Mouse (Mus musculus) monocyte, adult 2 months (primary cell): ENCODE data around the gene Mgmt.

ENCODE experiments used
- DNase-seq, 2 experiments: peaks; one replicate each; pipeline ENCODE4 v3.0.0; 2022; ENCODE audit warnings: low spot score in 2 of 2, low read depth in 1 of 2

Mgmt gene

DNA sequence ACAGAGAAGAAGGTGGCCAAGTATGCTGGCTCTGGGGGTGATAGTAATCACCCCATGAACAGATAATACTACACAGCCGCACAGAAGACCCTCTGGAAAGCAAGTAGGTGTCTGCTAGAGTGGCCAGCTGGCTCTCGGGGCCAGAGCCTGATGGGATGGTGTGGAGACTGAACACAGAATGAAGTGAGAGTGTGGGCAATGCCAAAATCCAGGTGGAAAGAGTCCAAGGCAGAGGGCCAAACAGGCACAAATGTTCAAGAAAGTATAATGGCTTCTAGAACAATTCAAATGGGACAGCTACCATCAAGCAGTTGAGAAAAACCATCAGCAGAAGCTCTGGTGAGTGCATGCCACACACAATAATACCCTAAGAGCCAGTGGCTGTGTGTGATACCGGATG lies 205.4 kb downstream of the Mgmt start:
- DNase-seq, result no peak

DNA sequence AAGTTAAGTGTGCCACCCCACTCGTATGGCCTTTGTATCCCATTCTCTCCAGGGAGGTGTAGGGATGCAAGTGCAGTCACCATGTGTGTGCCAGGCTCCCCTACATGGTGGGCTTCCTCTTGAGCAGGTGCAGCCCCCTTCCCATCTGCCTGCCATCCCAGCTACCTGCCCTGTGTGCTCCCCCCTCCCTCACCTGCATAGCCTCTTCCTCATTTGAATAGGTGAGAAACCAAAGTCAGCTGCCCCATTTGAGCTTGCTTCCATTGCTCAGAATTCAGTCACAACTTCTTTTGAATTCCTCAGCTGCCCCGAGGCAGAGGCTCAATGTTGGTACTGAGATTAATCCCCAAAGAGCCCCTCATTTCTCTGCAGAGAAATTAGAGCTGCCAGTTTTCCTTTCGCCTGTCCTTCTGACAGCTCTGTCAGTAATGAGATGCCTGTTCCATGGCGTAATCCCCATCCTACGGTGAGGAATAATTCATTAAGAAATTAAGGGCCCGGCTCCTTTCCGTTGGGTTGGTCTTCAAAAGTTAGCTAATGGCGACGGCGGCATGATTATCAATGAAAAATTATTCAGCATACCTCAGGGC lies 208.3 kb downstream of the Mgmt start:
- no peak for DNase-seq

DNA sequence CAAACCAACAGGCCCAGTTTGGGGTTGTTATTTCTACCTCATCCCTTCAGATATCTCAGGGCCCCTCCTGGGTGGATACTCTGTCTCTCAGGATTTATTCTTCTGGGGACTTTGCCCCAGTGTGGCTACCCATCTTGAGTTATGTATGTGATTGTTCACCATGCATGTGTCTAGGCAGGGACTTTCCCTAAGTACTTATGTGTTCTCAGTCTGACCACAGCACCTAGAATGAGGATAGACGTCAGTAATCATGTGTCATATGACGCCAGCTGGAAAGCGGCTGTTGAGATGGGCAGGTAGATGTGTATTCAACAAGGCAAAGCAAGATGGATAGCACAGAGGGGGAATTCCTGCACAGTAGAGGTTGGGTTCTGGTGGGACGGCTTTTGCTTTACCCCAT lies 217.7 kb downstream of the Mgmt start:
- DNase-seq, result no peak

DNA sequence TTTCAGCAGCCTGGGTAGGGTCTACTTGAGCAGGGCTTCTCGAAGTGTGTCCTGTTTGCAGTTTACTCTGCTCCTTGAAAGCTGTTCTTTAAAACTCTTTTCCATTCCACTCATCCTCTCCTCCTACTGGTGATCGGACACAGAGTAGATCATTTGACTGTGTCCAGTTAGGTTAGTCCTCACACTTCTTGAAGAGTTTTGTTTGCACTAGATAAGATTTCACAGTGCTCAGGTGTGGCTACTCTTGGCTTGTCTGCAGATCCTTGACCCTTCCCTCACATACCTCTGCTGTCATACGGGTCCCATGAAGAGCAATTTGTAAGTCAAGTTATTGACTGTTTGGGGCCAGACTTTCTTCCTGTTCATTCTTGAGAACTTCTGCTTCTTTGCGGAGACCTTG lies 221.8 kb downstream of the Mgmt start:
- DNase-seq, result no peak

DNA sequence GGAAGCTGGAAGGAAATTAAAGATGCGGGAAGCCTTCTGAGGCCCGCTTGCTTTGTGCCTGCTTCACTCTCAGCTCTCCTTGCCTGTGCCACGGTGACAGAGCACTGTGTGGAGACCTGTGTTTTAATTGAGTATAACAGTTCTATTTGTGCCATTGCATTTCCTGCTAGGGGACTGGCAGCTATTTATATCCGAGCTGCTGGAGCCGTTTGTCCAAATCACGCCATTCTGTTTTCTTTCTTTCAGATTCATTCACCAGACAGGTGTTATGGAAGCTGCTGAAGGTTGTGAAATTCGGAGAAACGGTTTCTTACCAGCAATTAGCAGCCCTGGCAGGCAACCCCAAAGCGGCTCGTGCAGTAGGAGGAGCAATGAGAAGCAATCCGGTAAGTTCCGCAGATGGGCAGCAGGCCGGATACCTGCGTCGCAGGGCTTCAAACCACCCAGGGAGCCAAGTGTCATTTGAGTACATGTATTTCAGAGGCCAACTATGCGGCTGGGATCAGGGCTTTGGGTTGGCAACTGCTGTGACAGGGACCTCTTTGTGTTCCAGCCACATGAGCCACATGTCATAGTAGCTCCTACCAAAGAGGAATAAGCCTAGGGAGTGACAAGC lies 226.9 kb downstream of the Mgmt start:
- DNase-seq, result no peak

DNA sequence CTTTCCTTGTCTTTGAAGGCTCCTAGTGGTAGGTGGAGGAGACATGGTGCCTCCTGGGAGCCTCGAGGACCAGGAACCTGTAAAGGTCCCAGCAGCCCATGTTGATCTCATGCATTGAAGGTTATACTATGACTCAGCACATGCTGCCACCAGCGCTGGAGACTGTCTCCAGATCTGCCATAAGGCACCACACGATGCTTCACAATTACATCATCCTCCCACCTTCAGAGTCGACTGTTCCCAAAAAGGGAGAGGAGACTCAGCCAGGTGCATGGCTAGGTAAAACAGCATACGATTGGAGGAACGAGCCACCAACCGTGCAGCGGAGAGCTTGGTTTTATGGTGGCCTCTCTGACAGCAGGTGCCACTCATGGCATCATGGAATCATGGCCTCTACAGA lies 234.3 kb downstream of the Mgmt start:
- DNase-seq, result no peak

DNA sequence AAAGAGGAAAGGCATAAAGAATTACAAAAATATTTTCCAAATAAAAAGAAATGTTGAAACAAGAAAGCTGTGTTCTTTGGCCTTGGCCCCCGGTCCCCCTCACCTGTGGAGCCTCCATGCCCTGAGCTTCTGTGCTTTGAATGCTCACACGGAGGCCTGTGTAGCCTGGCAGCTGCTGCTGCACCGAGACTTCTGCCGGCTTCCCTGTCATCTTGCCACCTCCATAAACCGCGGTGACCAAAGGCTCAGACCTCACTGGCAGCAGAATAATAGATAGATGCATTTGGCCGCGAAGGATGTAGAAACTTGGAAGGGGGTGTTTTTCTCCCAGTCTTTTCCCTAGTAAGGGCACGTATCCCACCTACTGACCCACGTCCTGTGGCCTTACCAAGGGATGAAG lies 235.8 kb downstream of the Mgmt start:
- DNase-seq, result no peak

DNA sequence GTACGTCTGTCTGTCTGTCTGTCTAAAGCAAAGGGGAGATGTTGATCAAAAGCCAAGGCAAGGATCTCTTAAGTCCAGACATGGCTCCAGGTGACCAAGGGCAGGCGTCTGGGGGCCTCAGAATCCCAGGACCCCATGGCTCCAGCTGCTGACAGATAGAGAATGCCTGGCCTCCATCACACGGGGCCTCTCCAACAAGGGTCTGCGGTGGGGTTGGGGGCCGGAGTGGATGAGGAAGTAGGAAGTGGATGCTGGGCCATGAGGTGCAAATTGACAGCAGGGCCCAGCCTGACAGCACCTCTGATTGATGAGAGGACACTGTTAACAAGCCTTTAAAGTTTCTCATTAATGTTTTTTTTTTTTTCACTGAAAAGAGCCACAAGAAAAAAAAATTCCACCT lies 237.5 kb downstream of the Mgmt start:
- no peak for DNase-seq

DNA sequence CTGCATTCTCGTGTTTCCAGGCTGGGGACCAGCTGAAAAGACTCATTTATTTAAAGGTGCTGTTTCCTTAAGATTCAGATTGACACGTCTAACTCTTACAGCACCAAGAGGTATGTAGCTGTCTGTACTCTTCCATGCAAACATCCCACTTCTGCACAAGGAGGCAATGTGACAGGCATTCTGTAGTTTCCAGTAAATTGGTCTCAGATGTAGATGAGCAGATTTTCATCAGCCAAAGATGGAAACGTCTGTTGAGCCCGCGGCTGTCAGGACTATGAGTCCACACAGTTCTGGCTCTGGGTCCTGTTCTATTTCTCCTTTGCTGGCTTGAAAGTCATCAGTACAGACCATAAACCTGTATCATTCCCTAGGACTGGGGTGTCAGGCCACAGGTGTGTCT lies 243.7 kb downstream of the Mgmt start:
- no peak for DNase-seq

DNA sequence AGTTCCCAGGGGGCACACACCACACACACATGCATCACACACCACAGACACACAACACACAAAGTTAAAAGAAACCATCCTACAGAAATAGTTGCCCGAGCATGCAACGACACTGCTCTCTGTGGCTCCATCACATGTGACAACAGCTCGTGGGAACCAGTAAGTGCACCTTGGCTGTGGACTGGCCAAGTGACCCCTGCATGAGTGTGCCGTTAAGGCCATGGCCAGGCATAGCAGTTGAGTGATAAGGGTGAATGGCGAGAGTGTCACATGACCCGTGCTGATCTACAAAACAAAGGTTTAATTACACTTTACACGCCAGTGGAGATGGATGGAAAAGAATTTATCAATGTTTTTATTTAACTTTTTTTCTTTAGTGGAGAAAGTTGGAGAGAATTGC lies 245.9 kb downstream of the Mgmt start:
- DNase-seq, result no peak

DNA sequence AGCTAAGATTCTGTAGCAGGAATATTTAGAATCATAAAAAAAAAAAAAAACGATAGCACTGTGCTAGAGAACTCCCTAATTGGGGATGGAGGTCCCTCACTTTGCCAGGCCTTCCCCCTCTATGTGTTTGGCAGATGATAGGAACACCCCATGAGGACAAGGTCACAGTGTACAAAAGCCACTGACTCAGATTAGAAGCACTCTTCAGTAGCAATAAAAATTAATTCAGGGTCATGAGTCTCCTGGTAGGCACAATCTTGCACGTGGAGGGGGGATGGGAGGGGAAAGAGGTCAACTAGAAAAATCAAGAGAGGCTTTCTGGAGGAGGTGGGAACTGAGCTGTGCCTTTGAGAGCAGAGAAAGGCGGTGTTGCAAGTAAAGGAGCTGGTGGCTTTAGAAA lies 247.0 kb downstream of the Mgmt start:
- DNase-seq, result no peak

DNA sequence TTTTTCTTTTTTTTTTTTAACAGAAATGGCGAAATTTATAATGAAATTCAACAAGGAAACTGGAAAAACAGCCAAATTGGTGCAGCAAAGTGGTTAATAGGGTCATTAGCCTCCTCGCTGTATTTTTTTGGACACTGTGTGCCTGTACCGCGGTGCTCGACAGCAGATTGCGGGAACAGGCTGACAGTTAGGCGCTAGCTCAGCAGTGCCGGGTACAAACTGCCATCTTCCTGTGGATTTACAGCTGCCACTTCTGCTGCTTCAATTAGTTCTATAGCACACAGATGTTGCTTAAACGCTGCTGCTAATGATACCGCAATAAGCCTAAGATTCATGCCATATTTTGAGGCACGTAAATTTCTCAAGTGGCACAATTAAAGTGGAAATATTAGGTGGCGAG lies 252.7 kb downstream of the Mgmt start:
- DNase-seq, result no peak

DNA sequence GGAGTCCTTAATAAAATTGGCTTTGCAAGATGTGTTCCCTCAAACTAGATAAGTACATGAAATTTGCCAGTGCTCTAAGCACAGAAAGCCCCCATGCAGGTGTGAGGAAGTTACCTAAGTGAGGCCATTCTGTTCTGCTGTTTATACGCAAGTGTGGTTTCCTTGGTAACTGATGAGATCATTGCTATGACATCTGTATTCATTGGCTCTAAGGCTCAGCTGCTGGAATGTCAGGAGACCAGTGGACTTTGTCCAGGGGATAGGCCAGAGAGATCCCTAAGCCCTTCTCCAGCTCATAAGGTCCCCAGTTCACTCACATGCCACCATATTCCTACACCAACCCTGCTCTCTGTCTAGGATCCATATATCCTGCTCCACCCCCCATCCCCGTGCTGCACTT lies 257.4 kb downstream of the Mgmt start:
- no peak for DNase-seq

DNA sequence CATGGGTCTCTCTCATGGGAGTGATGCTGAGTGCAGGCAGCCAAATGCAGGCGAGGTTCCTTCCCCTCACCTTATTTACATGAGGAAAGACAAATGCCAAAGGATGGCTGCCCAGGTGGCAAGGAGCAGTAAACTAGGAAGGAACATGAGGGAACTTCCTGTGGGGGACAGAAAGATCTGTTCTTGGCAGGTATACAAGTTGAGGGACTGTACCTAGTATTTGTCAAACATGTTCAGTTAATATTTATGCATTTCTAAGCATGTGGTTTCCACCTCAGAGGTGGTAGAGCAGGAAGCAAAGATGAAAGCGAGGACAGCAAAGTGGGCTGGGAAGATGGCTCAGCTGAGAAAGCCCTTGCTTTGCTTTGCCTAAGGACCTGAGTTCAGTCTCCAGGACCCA lies 260.2 kb downstream of the Mgmt start:
- no peak for DNase-seq

DNA sequence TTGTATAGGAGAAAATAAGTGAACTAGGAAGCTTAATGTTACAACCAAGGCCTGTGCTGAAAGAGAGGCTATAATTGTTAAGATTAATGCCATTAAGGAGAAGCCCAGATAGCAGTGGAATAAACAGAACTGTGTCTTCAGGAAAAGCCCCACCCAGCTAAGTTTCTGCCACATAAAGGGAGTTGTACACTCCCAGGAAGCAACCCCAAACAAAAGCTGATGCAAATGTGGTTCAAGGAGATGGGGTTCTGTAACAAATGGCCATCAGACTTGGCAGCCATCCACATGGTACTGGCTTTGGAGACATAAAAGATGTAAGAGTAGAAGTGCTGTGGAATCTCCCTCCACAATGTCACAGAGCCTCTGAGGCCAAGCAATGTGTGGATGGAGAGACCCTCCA lies 264.7 kb downstream of the Mgmt start:
- DNase-seq, result no peak

DNA sequence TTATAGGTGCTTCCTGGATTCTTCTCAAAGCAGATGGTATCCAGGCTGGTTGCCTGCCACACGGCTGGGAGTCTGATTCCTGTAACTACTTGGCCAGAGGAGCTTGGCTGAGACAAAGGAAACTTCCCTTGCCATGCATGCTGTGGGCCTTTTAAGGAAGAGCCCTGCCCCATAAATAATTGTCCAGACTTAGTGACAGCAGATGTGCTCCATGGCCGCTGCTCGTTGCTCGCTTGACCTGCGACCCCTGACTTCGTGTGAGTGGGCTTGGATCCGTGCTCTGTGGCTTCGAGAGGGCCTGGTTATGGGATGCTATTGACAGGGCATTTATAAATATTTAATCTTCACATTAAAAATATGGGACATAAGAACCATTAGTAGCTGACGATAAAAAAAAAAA lies 277.9 kb downstream of the Mgmt start:
- DNase-seq, result no peak
